Mouse (Mus musculus): Measurements from ENCODE around the gene Ly6c1. TPM values are rescaled to one million over a fixed set of nuclear protein-coding genes. Genes with fewer than 3 reads are reported as not detected.
A peak's percentile ranks its signal among the peaks of the same experiment; 100 is the strongest.
"Not testable (repeated sequence)": the region's sequence is repeated elsewhere in the genome, so short reads cannot be mapped to it uniquely, and the experiment has no call there.

Ly6c1 gene
- polyA plus RNA-seq, 1 experiment = 2.1 TPM

GRCm38 (mm10) chr15:75050593-75050992 lies 2.0 kb upstream of the Ly6c1 start:
- H3K27ac ChIP-seq (ENCODE audit: insufficient read depth, low read length); H3K9ac ChIP-seq (ENCODE audit: low read depth, poor library complexity, severe bottlenecking); H3K36me3 ChIP-seq (ENCODE audit: control insufficient read depth, insufficient read depth, low read length, poor library complexity, severe bottlenecking); H3K4me1 ChIP-seq (ENCODE audit: control insufficient read depth, insufficient read depth, low read length); H3K4me3 ChIP-seq (ENCODE audit: low read depth, low read length); H3K27me3 ChIP-seq (ENCODE audit: control insufficient read depth, insufficient read depth, low read length, poor library complexity, severe bottlenecking); H3K9me3 ChIP-seq (replicated peaks; ENCODE audit: control insufficient read depth, insufficient read depth, low read length, poor library complexity, severe bottlenecking): not testable (repeated sequence)

GRCm38 (mm10) chr15:75049811-75050210 lies 1.2 kb upstream of the Ly6c1 start:
- not testable (repeated sequence) for H3K36me3 ChIP-seq (ENCODE audit: control insufficient read depth, insufficient read depth, low read length, poor library complexity, severe bottlenecking); H3K27ac ChIP-seq (ENCODE audit: insufficient read depth, low read length); H3K9ac ChIP-seq (ENCODE audit: low read depth, poor library complexity, severe bottlenecking); H3K4me1 ChIP-seq (ENCODE audit: control insufficient read depth, insufficient read depth, low read length); H3K27me3 ChIP-seq (ENCODE audit: control insufficient read depth, insufficient read depth, low read length, poor library complexity, severe bottlenecking); H3K4me3 ChIP-seq (ENCODE audit: low read depth, low read length); H3K9me3 ChIP-seq (replicated peaks; ENCODE audit: control insufficient read depth, insufficient read depth, low read length, poor library complexity, severe bottlenecking)

- H3K9me3 ChIP-seq (replicated peaks; ENCODE audit: control insufficient read depth, insufficient read depth, low read length, poor library complexity, severe bottlenecking); H3K9ac ChIP-seq (ENCODE audit: low read depth, poor library complexity, severe bottlenecking); H3K27ac ChIP-seq (ENCODE audit: insufficient read depth, low read length); H3K27me3 ChIP-seq (ENCODE audit: control insufficient read depth, insufficient read depth, low read length, poor library complexity, severe bottlenecking); H3K36me3 ChIP-seq (ENCODE audit: control insufficient read depth, insufficient read depth, low read length, poor library complexity, severe bottlenecking); H3K4me1 ChIP-seq (ENCODE audit: control insufficient read depth, insufficient read depth, low read length); H3K4me3 ChIP-seq (ENCODE audit: low read depth, low read length): not testable (repeated sequence)
Measured at GRCm38 (mm10) chr15:75047970-75048320, 685 bp downstream of the Ly6c1 start.

GRCm38 (mm10) chr15:75047313-75047969 lies 1.2 kb downstream of the Ly6c1 start:
- not testable (repeated sequence) for H3K36me3 ChIP-seq (ENCODE audit: control insufficient read depth, insufficient read depth, low read length, poor library complexity, severe bottlenecking); H3K4me3 ChIP-seq (ENCODE audit: low read depth, low read length); H3K4me1 ChIP-seq (ENCODE audit: control insufficient read depth, insufficient read depth, low read length); H3K27me3 ChIP-seq (ENCODE audit: control insufficient read depth, insufficient read depth, low read length, poor library complexity, severe bottlenecking); H3K27ac ChIP-seq (ENCODE audit: insufficient read depth, low read length); H3K9ac ChIP-seq (ENCODE audit: low read depth, poor library complexity, severe bottlenecking); H3K9me3 ChIP-seq (replicated peaks; ENCODE audit: control insufficient read depth, insufficient read depth, low read length, poor library complexity, severe bottlenecking)

- H3K27me3 ChIP-seq (ENCODE audit: control insufficient read depth, insufficient read depth, low read length, poor library complexity, severe bottlenecking); H3K9ac ChIP-seq (ENCODE audit: low read depth, poor library complexity, severe bottlenecking); H3K36me3 ChIP-seq (ENCODE audit: control insufficient read depth, insufficient read depth, low read length, poor library complexity, severe bottlenecking); H3K27ac ChIP-seq (ENCODE audit: insufficient read depth, low read length); H3K4me1 ChIP-seq (ENCODE audit: control insufficient read depth, insufficient read depth, low read length); H3K9me3 ChIP-seq (replicated peaks; ENCODE audit: control insufficient read depth, insufficient read depth, low read length, poor library complexity, severe bottlenecking); H3K4me3 ChIP-seq (ENCODE audit: low read depth, low read length): not testable (repeated sequence)
Measured at GRCm38 (mm10) chr15:75045501-75045900, 3.1 kb downstream of the Ly6c1 start.

GRCm38 (mm10) chr15:75021020-75021759 lies 27.4 kb downstream of the Ly6c1 start:
- H3K4me3 ChIP-seq (ENCODE audit: low read depth, low read length); H3K9ac ChIP-seq (ENCODE audit: low read depth, poor library complexity, severe bottlenecking); H3K9me3 ChIP-seq (replicated peaks; ENCODE audit: control insufficient read depth, insufficient read depth, low read length, poor library complexity, severe bottlenecking); H3K4me1 ChIP-seq (ENCODE audit: control insufficient read depth, insufficient read depth, low read length); H3K27me3 ChIP-seq (ENCODE audit: control insufficient read depth, insufficient read depth, low read length, poor library complexity, severe bottlenecking); H3K27ac ChIP-seq (ENCODE audit: insufficient read depth, low read length); H3K36me3 ChIP-seq (ENCODE audit: control insufficient read depth, insufficient read depth, low read length, poor library complexity, severe bottlenecking): not testable (repeated sequence)

- H3K4me3 ChIP-seq (ENCODE audit: low read depth, low read length); H3K27ac ChIP-seq (ENCODE audit: insufficient read depth, low read length); H3K4me1 ChIP-seq (ENCODE audit: control insufficient read depth, insufficient read depth, low read length); H3K36me3 ChIP-seq (ENCODE audit: control insufficient read depth, insufficient read depth, low read length, poor library complexity, severe bottlenecking); H3K27me3 ChIP-seq (ENCODE audit: control insufficient read depth, insufficient read depth, low read length, poor library complexity, severe bottlenecking); H3K9ac ChIP-seq (ENCODE audit: low read depth, poor library complexity, severe bottlenecking); H3K9me3 ChIP-seq (replicated peaks; ENCODE audit: control insufficient read depth, insufficient read depth, low read length, poor library complexity, severe bottlenecking): not testable (repeated sequence)
- TF ChIP-seq CTCF (IDR thresholded peaks at IDR 0.05; ENCODE audit: low read depth, low read length) = peak; percentile 71
Measured at GRCm38 (mm10) chr15:75019446-75019845, 29.2 kb downstream of the Ly6c1 start.

Other genes starting within 250 kb of the Ly6c1 start
- not detected in 2 replicates for gene Gml2, start 229.8 kb downstream of the Ly6c1 start, polyA plus RNA-seq (2011; ENCODE audit: insufficient read depth, insufficient read length, low read depth, missing spikeins)
- gene 2010109I03Rik, start 151.8 kb downstream of the Ly6c1 start, polyA plus RNA-seq (2011; ENCODE audit: insufficient read depth, insufficient read length, low read depth, missing spikeins) = not detected in 2 replicates
- gene Ly6i, start 65.4 kb downstream of the Ly6c1 start, polyA plus RNA-seq (2011; ENCODE audit: insufficient read depth, insufficient read length, low read depth, missing spikeins) = not detected in 2 replicates
- 5.4 and 7.1 TPM in 2 replicates for gene Ly6a, start 50.8 kb downstream of the Ly6c1 start, polyA plus RNA-seq (2011; ENCODE audit: insufficient read depth, insufficient read length, low read depth, missing spikeins)
- 2.1 TPM in 1 of 2 replicates, not detected in the other for gene Ly6c2, start 63.1 kb upstream of the Ly6c1 start, polyA plus RNA-seq (2011; ENCODE audit: insufficient read depth, insufficient read length, low read depth, missing spikeins)
- not detected in 2 replicates for gene Ly6g, start 106.4 kb upstream of the Ly6c1 start, polyA plus RNA-seq (2011; ENCODE audit: insufficient read depth, insufficient read length, low read depth, missing spikeins)
- not detected in 2 replicates for gene BC025446, start 167.5 kb upstream of the Ly6c1 start, polyA plus RNA-seq (2011; ENCODE audit: insufficient read depth, insufficient read length, low read depth, missing spikeins)
- gene Ly6f, start 219.6 kb upstream of the Ly6c1 start, polyA plus RNA-seq (2011; ENCODE audit: insufficient read depth, insufficient read length, low read depth, missing spikeins) = not detected in 2 replicates